In the genomic region with DNA sequence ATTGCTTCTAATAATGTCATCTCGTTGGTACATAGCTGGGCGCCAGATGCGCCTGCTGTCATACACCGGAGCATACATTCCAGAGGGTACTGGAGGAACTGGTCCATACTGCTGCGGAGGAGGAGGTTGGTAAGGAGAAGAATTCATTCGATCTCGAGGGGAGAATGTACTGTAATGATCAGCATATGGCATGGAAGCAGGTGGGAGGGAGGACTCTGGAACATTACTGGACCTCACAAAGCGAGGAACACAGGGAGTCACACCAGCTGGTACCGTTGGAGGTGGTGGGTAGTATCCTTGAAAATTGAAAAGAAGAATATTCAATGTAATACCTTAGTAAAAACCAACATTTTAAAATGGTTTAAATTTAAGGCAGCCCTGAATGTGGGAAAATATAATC, we compare ENCODE assay signal across 33 mouse cellular contexts. TPM values are rescaled to one million over a fixed set of nuclear protein-coding genes. Genes with fewer than 3 reads are reported as not detected.
DNase-seq lines count a peak whose midpoint lies in the region; ATAC-seq lines count a peak whose summit lies in the region.
"Had no signal": no experiment of that assay in that cellular context is flagged by ENCODE, and none has a peak within 500 bp of the region (broad histone marks: within the 10 kb centered on the region; RNA-seq: fewer than 3 reads in every experiment).

No protein-coding gene starts in this region.

- H3K4me1 ChIP-seq in heart, embryonic 11.5 days (ENCODE audit: control insufficient read depth, insufficient read depth, low read length) = no peaks in the 10 kb centered on the region
- H3K4me1 ChIP-seq: embryonic facial prominence, embryonic 12.5 days; embryonic facial prominence, embryonic 15.5 days; heart, embryonic 10.5 days; hindbrain, embryonic 13.5 days had no signal

- no peak overlapping the region for H3K9ac ChIP-seq in heart, embryonic 11.5 days (ENCODE audit: low read depth, low read length)
- H3K9ac ChIP-seq: embryonic facial prominence, embryonic 12.5 days; embryonic facial prominence, embryonic 15.5 days; forebrain, postnatal 0 days; hindbrain, embryonic 13.5 days had no signal

- H3K4me3 ChIP-seq in heart, embryonic 11.5 days (ENCODE audit: low read depth, low read length) = no peak overlapping the region
- H3K4me3 ChIP-seq: embryonic facial prominence, embryonic 12.5 days; embryonic facial prominence, embryonic 15.5 days; heart, adult 2 months; heart, embryonic 10.5 days; hindbrain, embryonic 13.5 days had no signal

- 94% methylated on average over 9 of the region's 9 CpGs for WGBS in heart, embryonic 11.5 days (ENCODE audit: insufficient replicate concordance)

- H3K9me3 ChIP-seq in heart, embryonic 11.5 days (replicated peaks; ENCODE audit: control insufficient read depth, low read length) = no peaks in the 10 kb centered on the region
- H3K9me3 ChIP-seq: embryonic facial prominence, embryonic 12.5 days; embryonic facial prominence, embryonic 15.5 days; heart, embryonic 10.5 days; hindbrain, embryonic 13.5 days had no signal

- no peak for DNase-seq in frontal cortex, postnatal 10 days (ENCODE audit: low spot score in 2 of 2)
- DNase-seq in layer of hippocampus, adult 9-11 months = peak; percentile 41
- DNase-seq in layer of hippocampus, postnatal 10 days (ENCODE audit: low spot score in 2 of 2) = no peak
- DNase-seq in right cerebral cortex, adult 2 months (ENCODE audit: low spot score in 2 of 2) = peak; percentile 31 to 32
- no peak for DNase-seq in right cerebral cortex, postnatal 14 days
- DNase-seq: adrenal gland, adult 8-10 months; adrenal gland, postnatal 36 days; cerebellum, adult 11 months; cerebellum, adult 2 months; cerebellum, adult 9-11 months; cerebellum, postnatal 25 days; forebrain, postnatal 0 days; gastrocnemius, postnatal 10 days; gastrocnemius, postnatal 36 days; heart, adult 2 months had no signal

- H3K27ac ChIP-seq in heart, embryonic 11.5 days (ENCODE audit: low read depth, low read length) = no peak overlapping the region
- H3K27ac ChIP-seq: embryonic facial prominence, embryonic 12.5 days; embryonic facial prominence, embryonic 15.5 days; heart, adult 2 months; heart, embryonic 10.5 days; hindbrain, embryonic 13.5 days had no signal

- no peak overlapping the region for H3K4me2 ChIP-seq in heart, embryonic 11.5 days
- H3K4me2 ChIP-seq: embryonic facial prominence, embryonic 12.5 days; embryonic facial prominence, embryonic 15.5 days; hindbrain, embryonic 13.5 days had no signal

- H3K36me3 ChIP-seq in heart, embryonic 11.5 days (ENCODE audit: control insufficient read depth, insufficient read depth, low read length) = peaks cover 6% of the 10 kb centered on the region; the same call in 1 of the 2 replicates

- peak; percentile 65 for ATAC-seq in frontal cortex, adult (ENCODE audit: low TSS enrichment)
- ATAC-seq in heart, embryonic 11.5 days (replicated peaks; ENCODE audit: insufficient number of reproducible peaks, low FRiP score, low TSS enrichment) = no peak
- ATAC-seq: activated CD4-positive, CD25-positive, alpha-beta regulatory T cell, adult 4 months; forebrain, embryonic 14.5 days; forebrain, postnatal 0 days; hindbrain, embryonic 16.5 days had no signal

- H3K27me3 ChIP-seq in heart, embryonic 11.5 days (ENCODE audit: control insufficient read depth, insufficient read depth, low read length) = no peaks in the 10 kb centered on the region
- H3K27me3 ChIP-seq: embryonic facial prominence, embryonic 12.5 days; embryonic facial prominence, embryonic 15.5 days; hindbrain, embryonic 13.5 days had no signal

RNA-seq across cellular contexts. Expression of a gene that starts 23.8 kb away (rescaled TPM):
- total RNA-seq in layer of hippocampus, postnatal 10 days (2021) = 10 to 100 TPM; 31.2 to 32.5 TPM
- 35.8 and 37.6 TPM in 2 replicates for polyA plus RNA-seq in heart, embryonic 11.5 days (2014; fragmentation: Nextera tagmentation; extraction: Ambion mirVana)

RNA-seq across cellular contexts. Expression of a gene that starts 39.8 kb away (rescaled TPM):
- total RNA-seq in layer of hippocampus, postnatal 10 days (2021) = 10 to 100 TPM; 78.7 to 82.2 TPM
- polyA plus RNA-seq in heart, embryonic 11.5 days (2014; fragmentation: Nextera tagmentation; extraction: Ambion mirVana) = 12.7 and 14.9 TPM in 2 replicates

RNA-seq across cellular contexts. Expression of a gene that starts 56.6 kb away (rescaled TPM):
- not detected for total RNA-seq in layer of hippocampus, postnatal 10 days (2021)
- polyA plus RNA-seq in heart, embryonic 11.5 days (2014; fragmentation: Nextera tagmentation; extraction: Ambion mirVana) = not detected in 2 replicates
- total RNA-seq: adrenal gland, adult 8-10 months; adrenal gland, postnatal 36 days; common myeloid progenitor, adult 5-6 weeks; ES-E14; forebrain, postnatal 0 days; gastrocnemius, adult 18-20 months; gastrocnemius, postnatal 10 days; gastrocnemius, postnatal 36 days; granulocyte monocyte progenitor cell, adult 5-6 weeks; heart, adult 2 months; heart, postnatal 25 days; hematopoietic stem cell, adult 5-6 weeks had no signal
- polyA plus RNA-seq: activated CD4-positive, CD25-positive, alpha-beta regulatory T cell, adult 4 months; cerebellum, adult 2 months; embryonic facial prominence, embryonic 12.5 days; forebrain, embryonic 11.5 days; forebrain, embryonic 14.5 days; forebrain, postnatal 0 days; heart, adult 2 months; heart, embryonic 10.5 days; heart, embryonic 14.5 days; heart, postnatal 0 days; hindbrain, embryonic 13.5 days; hindbrain, embryonic 16.5 days had no signal

Comparison
In these comparisons a context has a peak if more than half of its experiments do, and no peak if none do; other contexts are left out.
1. DNase-seq: peak in layer of hippocampus, adult 9-11 months (single experiment) and right cerebral cortex, adult 2 months (2 of 2); none in frontal cortex, postnatal 10 days (0 of 2), layer of hippocampus, postnatal 10 days (0 of 2) and right cerebral cortex, postnatal 14 days (single experiment).